ENCODE assay signal across 20 mouse cellular contexts in genomic region chr9:70181719-70182118, GRCm38 (mm10). TPM values are rescaled to one million over a fixed set of nuclear protein-coding genes. Genes with fewer than 3 reads are reported as not detected.
A peak's percentile ranks its signal among the peaks of the same experiment; 100 is the strongest.
DNase-seq lines count a peak whose midpoint lies in the region; ATAC-seq lines count a peak whose summit lies in the region.
"Had no signal": no experiment of that assay in that cellular context is flagged by ENCODE, and none has a peak within 500 bp of the region (broad histone marks: within the 10 kb centered on the region; RNA-seq: fewer than 3 reads in every experiment).

No protein-coding gene starts in this region.

- H3K27me3 ChIP-seq in forebrain, embryonic 11.5 days (ENCODE audit: control insufficient read depth, insufficient read depth, low read length) = no peaks in the 10 kb centered on the region
- H3K27me3 ChIP-seq in forebrain, embryonic 10.5 days (ENCODE audit: poor library complexity, severe bottlenecking) = peaks cover 14% of the 10 kb centered on the region
- no peaks in the 10 kb centered on the region for H3K27me3 ChIP-seq in midbrain, embryonic 16.5 days (ENCODE audit: control insufficient read depth, insufficient read depth, low read depth, low read length)
- H3K27me3 ChIP-seq: embryonic facial prominence, embryonic 12.5 days; limb, embryonic 12.5 days; stomach, embryonic 15.5 days had no signal

- no peaks in the 10 kb centered on the region for H3K36me3 ChIP-seq in forebrain, embryonic 11.5 days (ENCODE audit: control insufficient read depth, insufficient read depth, low read length)
- H3K36me3 ChIP-seq in forebrain, embryonic 10.5 days (replicated peaks) = no peaks in the 10 kb centered on the region
- no peaks in the 10 kb centered on the region for H3K36me3 ChIP-seq in midbrain, embryonic 16.5 days (ENCODE audit: control insufficient read depth, insufficient read depth, low read length)
- H3K36me3 ChIP-seq: embryonic facial prominence, embryonic 12.5 days; limb, embryonic 12.5 days; liver, embryonic 15.5 days; stomach, embryonic 15.5 days had no signal

- peak overlapping the region; percentile 14; the same call in 1 of the 2 replicates for H3K27ac ChIP-seq in forebrain, embryonic 11.5 days (ENCODE audit: low read depth, low read length)
- no peak overlapping the region for H3K27ac ChIP-seq in forebrain, embryonic 10.5 days
- H3K27ac ChIP-seq in midbrain, embryonic 16.5 days (ENCODE audit: low read length) = peak overlapping the region; percentile 55; the same call in 1 of the 2 replicates
- H3K27ac ChIP-seq: embryonic facial prominence, embryonic 12.5 days; left cerebral cortex, adult 2 months; liver, embryonic 15.5 days; stomach, embryonic 15.5 days had no signal

- no peaks in the 10 kb centered on the region; the same call in 1 of the 2 replicates for H3K4me1 ChIP-seq in forebrain, embryonic 11.5 days (replicated peaks; ENCODE audit: control insufficient read depth, insufficient read depth, low read length)
- peaks cover 23% of the 10 kb centered on the region for H3K4me1 ChIP-seq in forebrain, embryonic 10.5 days
- H3K4me1 ChIP-seq in midbrain, embryonic 16.5 days (ENCODE audit: control insufficient read depth, insufficient read depth, low read length) = peaks cover 7% of the 10 kb centered on the region; the same call in 1 of the 2 replicates
- H3K4me1 ChIP-seq: embryonic facial prominence, embryonic 12.5 days; liver, embryonic 15.5 days; stomach, embryonic 15.5 days had no signal

- DNase-seq in forebrain, embryonic 11.5 days (ENCODE audit: low spot score) = no peak
- no peak for DNase-seq in forebrain, embryonic 10.5 days (ENCODE audit: extremely low spot score, low spot score)
- peak; percentile 47 for DNase-seq in brain, adult 2 months (ENCODE audit: low read depth, low spot score)
- DNase-seq in forelimb bud, embryonic 11.5 days (ENCODE audit: low read depth, low spot score) = peak; percentile 23
- no peak for DNase-seq in urinary bladder, postnatal 14 days (ENCODE audit: low spot score)
- no peak for DNase-seq in urinary bladder, postnatal 10 days (ENCODE audit: low spot score)
- DNase-seq: adrenal gland, postnatal 36 days; kidney, postnatal 14 days; lung, postnatal 10 days; spleen, adult 18-20 months had no signal

- WGBS in forebrain, embryonic 11.5 days = 37% methylated on average over 12 of the region's 12 CpGs
- 47% methylated on average over 12 of the region's 12 CpGs for WGBS in forebrain, embryonic 10.5 days
- 44% methylated on average over 12 of the region's 12 CpGs for WGBS in midbrain, embryonic 16.5 days

- H3K4me2 ChIP-seq in forebrain, embryonic 11.5 days (ENCODE audit: low read depth, low read length, severe bottlenecking) = no peak overlapping the region
- 0 out of 2 replicates have a peak overlapping the region, but pooled peaks have one; percentile 4 for H3K4me2 ChIP-seq in midbrain, embryonic 16.5 days (ENCODE audit: low read length)
- H3K4me2 ChIP-seq: embryonic facial prominence, embryonic 12.5 days; heart, embryonic 11.5 days; limb, embryonic 12.5 days; liver, embryonic 15.5 days; stomach, embryonic 15.5 days had no signal

- ATAC-seq in forebrain, embryonic 11.5 days (replicated peaks; ENCODE audit: low FRiP score) = peak; percentile 58; the same call in 1 of the 2 replicates
- peak; percentile 81 for ATAC-seq in midbrain, embryonic 16.5 days
- no peak for ATAC-seq in frontal cortex, adult (ENCODE audit: low TSS enrichment)
- ATAC-seq: activated CD4-positive, CD25-positive, alpha-beta regulatory T cell, adult 4 months; intestine, postnatal 0 days had no signal

- H3K9ac ChIP-seq in forebrain, embryonic 11.5 days (ENCODE audit: low read length) = no peak overlapping the region
- no peak overlapping the region for H3K9ac ChIP-seq in midbrain, embryonic 16.5 days (ENCODE audit: low read depth, low read length)
- H3K9ac ChIP-seq: embryonic facial prominence, embryonic 12.5 days; limb, embryonic 12.5 days; liver, embryonic 15.5 days; stomach, embryonic 15.5 days had no signal

- no peak overlapping the region for H3K4me3 ChIP-seq in forebrain, embryonic 11.5 days (ENCODE audit: low read depth, low read length)
- no peak overlapping the region for H3K4me3 ChIP-seq in forebrain, embryonic 10.5 days
- no peak overlapping the region for H3K4me3 ChIP-seq in midbrain, embryonic 16.5 days (ENCODE audit: low read depth, low read length)
- H3K4me3 ChIP-seq: embryonic facial prominence, embryonic 12.5 days; left cerebral cortex, adult 2 months; limb, embryonic 12.5 days; liver, embryonic 15.5 days; stomach, embryonic 15.5 days had no signal

- no peaks in the 10 kb centered on the region for H3K9me3 ChIP-seq in forebrain, embryonic 11.5 days (ENCODE audit: control insufficient read depth, low read length)
- no peaks in the 10 kb centered on the region for H3K9me3 ChIP-seq in forebrain, embryonic 10.5 days
- no peaks in the 10 kb centered on the region for H3K9me3 ChIP-seq in midbrain, embryonic 16.5 days (replicated peaks; ENCODE audit: control insufficient read depth, low read length, poor library complexity, severe bottlenecking)
- H3K9me3 ChIP-seq: embryonic facial prominence, embryonic 12.5 days; limb, embryonic 12.5 days; liver, embryonic 15.5 days; stomach, embryonic 15.5 days had no signal

RNA-seq across cellular contexts. Expression of gene Myo1e, which starts 25.4 kb away (rescaled TPM):
- polyA plus RNA-seq in forebrain, embryonic 11.5 days (2014; fragmentation: Nextera tagmentation; extraction: Ambion mirVana) = 10.5 and 11.1 TPM in 2 replicates
- 11.4 and 12.5 TPM in 2 replicates for polyA plus RNA-seq in forebrain, embryonic 10.5 days (2016; fragmentation: Nextera tagmentation; extraction: Ambion mirVana)
- 6.1 and 6.5 TPM in 2 replicates for polyA plus RNA-seq in midbrain, embryonic 16.5 days (2015; fragmentation: Nextera tagmentation; extraction: Ambion mirVana)

RNA-seq across cellular contexts. Expression of gene Fam81a, which starts 39.4 kb away (rescaled TPM):
- 3.6 and 6.0 TPM in 2 replicates for polyA plus RNA-seq in forebrain, embryonic 11.5 days (2014; fragmentation: Nextera tagmentation; extraction: Ambion mirVana)
- polyA plus RNA-seq in forebrain, embryonic 10.5 days (2016; fragmentation: Nextera tagmentation; extraction: Ambion mirVana) = 3.5 and 3.8 TPM in 2 replicates
- 9.6 and 10.8 TPM in 2 replicates for polyA plus RNA-seq in midbrain, embryonic 16.5 days (2015; fragmentation: Nextera tagmentation; extraction: Ambion mirVana)

Comparison
In these comparisons a context has a peak if more than half of its experiments do, and no peak if none do; other contexts are left out.
1. DNase-seq: peak in brain, adult 2 months (single experiment) and forelimb bud, embryonic 11.5 days (single experiment); none in forebrain, embryonic 11.5 days (single experiment), forebrain, embryonic 10.5 days (single experiment), urinary bladder, postnatal 14 days (single experiment) and urinary bladder, postnatal 10 days (single experiment).